In genomic region chr8:74555434-74555833, GRCm38 (mm10) we compare ENCODE assay signal across 10 mouse cellular contexts.
"Had no signal": no experiment of that assay in that cellular context is flagged by ENCODE, and none has a peak within 500 bp of the region (broad histone marks: within the 10 kb centered on the region; RNA-seq: fewer than 3 reads in every experiment).

No protein-coding gene starts in this region.

- H3K27ac ChIP-seq: left cerebral cortex, adult 2 months; liver, embryonic 13.5 days had no signal

- DNase-seq: kidney, postnatal 25 days; layer of hippocampus, postnatal 36 days; liver, embryonic 13.5 days; lung, postnatal 36 days; midbrain, embryonic 14.5 days; thymus, adult 18-20 months; thymus, postnatal 36 days had no signal

- H3K4me3 ChIP-seq: left cerebral cortex, adult 2 months; liver, embryonic 13.5 days had no signal

- H3K27me3 ChIP-seq: liver, embryonic 13.5 days had no signal

- H3K36me3 ChIP-seq: liver, embryonic 13.5 days had no signal

- H3K4me1 ChIP-seq: liver, embryonic 13.5 days had no signal

- H3K9me3 ChIP-seq: liver, embryonic 13.5 days had no signal

- H3K9ac ChIP-seq: liver, embryonic 13.5 days had no signal

- ATAC-seq: intestine, postnatal 0 days had no signal

- H3K4me2 ChIP-seq: liver, embryonic 13.5 days; midbrain, embryonic 11.5 days had no signal
